Mouse (Mus musculus): ENCODE results near the gene Zfhx3. TPM values are rescaled to one million over a fixed set of nuclear protein-coding genes. Genes with fewer than 3 reads are reported as not detected.

Zfhx3 gene
- total RNA-seq, 2 experiments from 2014 or later, result 7.2 to 8.3 TPM

GRCm38 (mm10) chr8:108709441-108709840 is 767.0 kb downstream of the Zfhx3 start:
- no peak for DNase-seq
- intact Hi-C loops (cut with DNase I), result no loop called here

- intact Hi-C loops (cut with DNase I), result loop anchor here (5.0 to 10.0 kb wide), 3 partner anchors 72 to 475 kb away; no protein-coding TSS in a partner anchor
- DNase-seq, result no peak
Observed at GRCm38 (mm10) chr8:108709928-108710606, 767.6 kb downstream of the Zfhx3 start.

GRCm38 (mm10) chr8:108710607-108711489 is 768.4 kb downstream of the Zfhx3 start:
- peak in 1 of 2 experiments; percentile 39 for DNase-seq
- intact Hi-C loops (cut with DNase I), result loop anchor here (5.0 to 10.0 kb wide), 3 partner anchors 71 to 474 kb away; no protein-coding TSS in a partner anchor

GRCm38 (mm10) chr8:108711490-108711793 is 769.0 kb downstream of the Zfhx3 start:
- DNase-seq, result no peak
- intact Hi-C loops (cut with DNase I), result loop anchor here (5.0 to 10.0 kb wide), 3 partner anchors 71 to 473 kb away; no protein-coding TSS in a partner anchor

- DNase-seq, result no peak
- intact Hi-C loops (cut with DNase I), result loop anchor here (5.0 to 10.0 kb wide), 3 partner anchors 70 to 473 kb away; no protein-coding TSS in a partner anchor
Observed at GRCm38 (mm10) chr8:108712001-108712411, 769.6 kb downstream of the Zfhx3 start.

GRCm38 (mm10) chr8:108712607-108713006 is 770.2 kb downstream of the Zfhx3 start:
- DNase-seq, result no peak
- intact Hi-C loops (cut with DNase I), result loop anchor here (5.0 to 10.0 kb wide), 3 partner anchors 70 to 472 kb away; no protein-coding TSS in a partner anchor

GRCm38 (mm10) chr8:108713346-108714142 is 771.1 kb downstream of the Zfhx3 start:
- intact Hi-C loops (cut with DNase I), result loop anchor here (5.0 to 10.0 kb wide), 3 partner anchors 69 to 471 kb away; no protein-coding TSS in a partner anchor
- peak in 1 of 2 experiments; percentile 30 for DNase-seq

- intact Hi-C loops (cut with DNase I), result loop anchor here (5.0 to 10.0 kb wide), 3 partner anchors 68 to 471 kb away; no protein-coding TSS in a partner anchor
- DNase-seq, result peak in 1 of 2 experiments; percentile 56
Observed at GRCm38 (mm10) chr8:108714143-108714635, 771.7 kb downstream of the Zfhx3 start.

GRCm38 (mm10) chr8:108714636-108715415 is 772.4 kb downstream of the Zfhx3 start:
- peak; percentile 66 to 82 for DNase-seq
- intact Hi-C loops (cut with DNase I), result loop anchor here (5.0 to 10.0 kb wide), 4 partner anchors 67 to 470 kb away; no protein-coding TSS in a partner anchor

- intact Hi-C loops (cut with DNase I), result loop anchor here (5.0 to 10.0 kb wide), 2 partner anchors 197 to 469 kb away; no protein-coding TSS in a partner anchor
Observed at GRCm38 (mm10) chr8:108715416-108715948, 773.0 kb downstream of the Zfhx3 start.

GRCm38 (mm10) chr8:108716291-108716811 is 773.9 kb downstream of the Zfhx3 start:
- no peak for DNase-seq
- intact Hi-C loops (cut with DNase I), result loop anchor here (5.0 to 10.0 kb wide), 2 partner anchors 196 to 468 kb away; no protein-coding TSS in a partner anchor

More at GRCm38 (mm10) chr8:108715416-108715948, 773.0 kb downstream of the Zfhx3 start:
- DNase-seq, result no peak

GRCm38 (mm10) chr8:108717545-108717944 is 775.1 kb downstream of the Zfhx3 start:
- DNase-seq, result no peak

GRCm38 (mm10) chr8:108718031-108718430 is 775.6 kb downstream of the Zfhx3 start:
- DNase-seq, result no peak
- intact Hi-C loops (cut with DNase I), result loop anchor here (5.0 to 10.0 kb wide), 2 partner anchors 194 to 467 kb away; no protein-coding TSS in a partner anchor

More at GRCm38 (mm10) chr8:108717545-108717944, 775.1 kb downstream of the Zfhx3 start:
- intact Hi-C loops (cut with DNase I), result loop anchor here (5.0 to 10.0 kb wide), 2 partner anchors 195 to 467 kb away; no protein-coding TSS in a partner anchor

- intact Hi-C loops (cut with DNase I), result no loop called here
- DNase-seq, result no peak
Observed at GRCm38 (mm10) chr8:108720840-108721239, 778.4 kb downstream of the Zfhx3 start.

GRCm38 (mm10) chr8:108722671-108723513 is 780.4 kb downstream of the Zfhx3 start:
- intact Hi-C loops (cut with DNase I), result no loop called here
- peak; percentile 73 to 79 for DNase-seq

- intact Hi-C loops (cut with DNase I), result no loop called here
- DNase-seq, result no peak
Observed at GRCm38 (mm10) chr8:108723636-108724035, 781.2 kb downstream of the Zfhx3 start.

GRCm38 (mm10) chr8:108724818-108725506 is 782.5 kb downstream of the Zfhx3 start:
- no peak for DNase-seq
- intact Hi-C loops (cut with DNase I), result no loop called here
